ENCODE assay signal across 8 mouse cellular contexts in genomic region chr13:93499973-93500633, GRCm38 (mm10). TPM values are rescaled to one million over a fixed set of nuclear protein-coding genes. Genes with fewer than 3 reads are reported as not detected.
DNase-seq lines count a peak whose midpoint lies in the region; ATAC-seq and TF ChIP-seq lines count a peak whose summit lies in the region.

No protein-coding gene starts in this region.

- no peaks in the 10 kb centered on the region for H3K27me3 ChIP-seq in limb, embryonic 14.5 days (ENCODE audit: control insufficient read depth, insufficient read depth, low read length)
- no peaks in the 10 kb centered on the region for H3K27me3 ChIP-seq in stomach, embryonic 14.5 days (ENCODE audit: control insufficient read depth, insufficient read depth, low read length)

- peak overlapping the region; percentile 92 for H3K9ac ChIP-seq in limb, embryonic 14.5 days (ENCODE audit: low read depth, low read length, severe bottlenecking)
- H3K9ac ChIP-seq in stomach, embryonic 14.5 days (replicated peaks; ENCODE audit: low read depth, low read length) = peak overlapping the region; percentile 81

- no peaks in the 10 kb centered on the region for H3K9me3 ChIP-seq in limb, embryonic 14.5 days (ENCODE audit: control insufficient read depth, low read length)
- peaks cover 3% of the 10 kb centered on the region; the same call in 1 of the 2 replicates for H3K9me3 ChIP-seq in stomach, embryonic 14.5 days (ENCODE audit: control insufficient read depth, low read depth, low read length)

- 11% methylated on average over 12 of the region's 12 CpGs for WGBS in limb, embryonic 14.5 days
- 9% methylated on average over 12 of the region's 12 CpGs for WGBS in stomach, embryonic 14.5 days

- peak; percentile 46 for DNase-seq in ovary, adult 18-20 months (ENCODE audit: low spot score)
- DNase-seq in ovary, postnatal 14 days (ENCODE audit: low spot score) = no peak
- DNase-seq in limb, embryonic 14.5 days (ENCODE audit: low spot score) = no peak
- no peak for DNase-seq in urinary bladder, postnatal 10 days (ENCODE audit: low spot score)
- no peak for DNase-seq in right cerebral cortex, adult 2 months (ENCODE audit: low spot score in 2 of 2)
- DNase-seq in Muller cell, postnatal 12 days (ENCODE audit: inconsistent ontology term) = no peak

- 0 out of 2 replicates have a peak, but pooled peaks cover under 1% of the 10 kb centered on the region for H3K36me3 ChIP-seq in limb, embryonic 14.5 days (ENCODE audit: control insufficient read depth, insufficient read depth, low read length)
- H3K36me3 ChIP-seq in stomach, embryonic 14.5 days (ENCODE audit: control insufficient read depth, insufficient read depth, low read length) = no peaks in the 10 kb centered on the region

- ATAC-seq in erythroid progenitor cell, adult 5-6 weeks (replicated peaks; ENCODE audit: low FRiP score, poor library complexity, severe bottlenecking) = peak; percentile 27
- 0 out of 2 replicates have a peak, but pooled peaks have one; percentile 27 for ATAC-seq in limb, embryonic 14.5 days (ENCODE audit: low FRiP score, low read depth)
- no peak; the same call in 1 of the 2 replicates for ATAC-seq in stomach, embryonic 14.5 days (ENCODE audit: insufficient number of reproducible peaks, insufficient read depth, low FRiP score, low read depth)

- H3K27ac ChIP-seq in limb, embryonic 14.5 days (replicated peaks; ENCODE audit: low read depth, low read length) = peak overlapping the region; percentile 95
- H3K27ac ChIP-seq in stomach, embryonic 14.5 days (ENCODE audit: low read length) = peak overlapping the region; percentile 96

- peaks cover 12% of the 10 kb centered on the region for H3K4me1 ChIP-seq in limb, embryonic 14.5 days (ENCODE audit: control insufficient read depth, insufficient read depth, low read length)
- H3K4me1 ChIP-seq in stomach, embryonic 14.5 days (ENCODE audit: control insufficient read depth, insufficient read depth, low read length) = peaks cover 11% of the 10 kb centered on the region; the same call in 1 of the 2 replicates

- TF ChIP-seq POLR2A in limb, embryonic 14.5 days (IDR thresholded peaks at IDR 0.05; ENCODE audit: borderline replicate concordance, extremely low read depth, insufficient read depth, insufficient read length) = peak; percentile 78; the same call in 1 of the 2 replicates

- H3K4me2 ChIP-seq in limb, embryonic 14.5 days (replicated peaks; ENCODE audit: low read depth, low read length, severe bottlenecking) = peak overlapping the region; percentile 87
- peak overlapping the region; percentile 49 for H3K4me2 ChIP-seq in stomach, embryonic 14.5 days (replicated peaks; ENCODE audit: low read depth, low read length)

- H3K4me3 ChIP-seq in limb, embryonic 14.5 days (replicated peaks; ENCODE audit: low read length) = peak overlapping the region; percentile 98
- peak overlapping the region; percentile 86 for H3K4me3 ChIP-seq in stomach, embryonic 14.5 days (ENCODE audit: low read depth, low read length)

RNA-seq across cellular contexts. Expression of gene Jmy, which starts 0.5 kb away (rescaled TPM):
- 21.6 and 23.1 TPM in 2 replicates for total RNA-seq in erythroid progenitor cell, adult 5-6 weeks (2015; ENCODE audit: low replicate concordance)
- 19.5 and 33.4 TPM in 2 replicates for total RNA-seq in erythroid progenitor cell, adult 5-6 weeks (2017; ENCODE audit: low replicate concordance)
- 8.3 and 8.4 TPM in 2 replicates for polyA plus RNA-seq in limb, embryonic 14.5 days (2012; rRNA removed)
- 6.5 and 7.7 TPM in 2 replicates for polyA plus RNA-seq in limb, embryonic 14.5 days (2014; fragmentation: Nextera tagmentation; extraction: Ambion mirVana)
- 6.1 and 7.4 TPM in 2 replicates for polyA plus RNA-seq in stomach, embryonic 14.5 days (2014; fragmentation: Nextera tagmentation; extraction: Ambion mirVana)
